Mouse (Mus musculus) embryonic facial prominence, embryonic 11.5 days (tissue): ENCODE results near the gene Ifrd2. TPM values are rescaled to one million over a fixed set of nuclear protein-coding genes. Genes with fewer than 3 reads are reported as not detected.
A peak's percentile ranks its signal among the peaks of the same experiment; 100 is the strongest.

Experiments
- ATAC-seq: fragments of 200-750 bp; cut with Nextera tagmentation; replicated peaks from 2 replicates; pipeline ENCODE4 v1.8.0; 2017; ENCODE audit warnings: low read depth; ENCODE audit not compliant: insufficient number of reproducible peaks, low FRiP score, low TSS enrichment
- DNase-seq: peaks from one replicate; pipeline ENCODE4 v3.0.0-alpha.2; 2015; ENCODE audit warnings: low spot score
- H3K27ac ChIP-seq: fragments of 300-500 bp; sonication (generic); replicated peaks from 2 replicates; pipeline ENCODE4 v1.5.1; 2014; ENCODE audit warnings: mild to moderate bottlenecking, low read depth, low read length, control low read depth
- H3K27me3 ChIP-seq: fragments of 300-500 bp; sonication (generic); 2 replicates; pipeline ENCODE4 v1.6.1; 2014; ENCODE audit warnings: mild to moderate bottlenecking, low read length, moderate library complexity, mixed read lengths; ENCODE audit not compliant: control insufficient read depth, insufficient read depth
- H3K36me3 ChIP-seq: fragments of 300-500 bp; sonication (generic); replicated peaks from 2 replicates; pipeline ENCODE4 v1.6.1; 2014; ENCODE audit warnings: low read depth, mild to moderate bottlenecking, low read length, moderate library complexity, mixed read lengths; ENCODE audit not compliant: control insufficient read depth, insufficient read depth
- H3K4me1 ChIP-seq: fragments of 300-500 bp; sonication (generic); 2 replicates; pipeline ENCODE4 v1.6.1; 2014; ENCODE audit warnings: low read length, mixed read lengths; ENCODE audit not compliant: control insufficient read depth, insufficient read depth
- H3K4me2 ChIP-seq: fragments of 300-500 bp; sonication (generic); 2 replicates; pipeline ENCODE4 v1.6.1; 2014; ENCODE audit warnings: low read depth, mild to moderate bottlenecking, control low read depth, low read length, moderate library complexity
- H3K4me3 ChIP-seq: fragments of 300-500 bp; sonication (generic); 2 replicates; pipeline ENCODE4 v1.5.1; 2014; ENCODE audit warnings: low read depth, low read length, control low read depth
- H3K9ac ChIP-seq: fragments of 300-500 bp; sonication (generic); replicated peaks from 2 replicates; pipeline ENCODE4 v1.6.1; 2014; ENCODE audit warnings: mild to moderate bottlenecking, control low read depth, low read length
- H3K9me3 ChIP-seq: fragments of 300-500 bp; sonication (generic); replicated peaks from 2 replicates; pipeline ENCODE4 v1.6.1; 2016; ENCODE audit warnings: mild to moderate bottlenecking, low read length, inconsistent platforms, mixed read lengths; ENCODE audit not compliant: control insufficient read depth
- WGBS: fragments of 180-500 bp; shearing (Covaris S2); extraction: QIAGEN DNeasy Blood & Tissue Kit; methylation state at CpG from one replicate; pipeline ENCODE4 v1.1.7; 2014; 5-methylcytosine and 5-hydroxymethylcytosine counted together
- polyA plus RNA-seq: library from polyadenylated mRNA; unstranded; fragments of >200 nt; fragmentation: Nextera tagmentation; extraction: Ambion mirVana; gene quantifications from 2 replicates; pipeline ENCODE4 v1.2.1, GENCODE M21; 2014

The Ifrd2 gene
- polyA plus RNA-seq, 1 experiment from 2014 or later = 42.3 TPM

- peak overlapping the region; percentile 41 for H3K9ac ChIP-seq
- peak; percentile 53 for DNase-seq
- 0 out of 2 replicates have a peak overlapping the region, but pooled peaks have one; percentile 6 for H3K4me3 ChIP-seq
- H3K36me3 ChIP-seq = no peaks in the 10 kb centered on the region
- ATAC-seq = peak; percentile 29
- H3K27ac ChIP-seq = peak overlapping the region; percentile 86
- no peaks in the 10 kb centered on the region for H3K9me3 ChIP-seq
- H3K27me3 ChIP-seq = no peaks in the 10 kb centered on the region
- peaks cover 32% of the 10 kb centered on the region for H3K4me1 ChIP-seq
- WGBS = 46% methylated on average over 15 of the region's 15 CpGs
- peak overlapping the region; percentile 34; the same call in 1 of the 2 replicates for H3K4me2 ChIP-seq
These were observed 38.9 kb downstream of the Ifrd2 start for GRCm38 (mm10) chr9:107626158-107626843.

- H3K4me3 ChIP-seq = 0 out of 2 replicates have a peak overlapping the region, but pooled peaks have one; percentile 6
These were observed 39.4 kb downstream of the Ifrd2 start for GRCm38 (mm10) chr9:107626844-107627277.

GRCm38 (mm10) chr9:107627387-107628255, 40.2 kb downstream of the Ifrd2 start:
- 38% methylated on average over 20 of the region's 20 CpGs for WGBS
- Histone ChIP-seq H3K4me3 (no peak overlapping the region), H3K4me2 (no peak overlapping the region), H3K36me3 (no peaks in the 10 kb centered on the region), H3K9ac (peak overlapping the region; percentile 58), H3K27me3 (no peaks in the 10 kb centered on the region), H3K4me1 (peaks cover 32% of the 10 kb centered on the region), H3K27ac (peak overlapping the region; percentile 86), H3K9me3 (no peaks in the 10 kb centered on the region)
- DNase-seq (no peak), ATAC-seq (no peak)

More at GRCm38 (mm10) chr9:107626844-107627277, 39.4 kb downstream of the Ifrd2 start:
- Histone ChIP-seq H3K27me3 (no peaks in the 10 kb centered on the region), H3K4me1 (peaks cover 32% of the 10 kb centered on the region), H3K36me3 (no peaks in the 10 kb centered on the region), H3K4me2 (peak overlapping the region; percentile 34; the same call in 1 of the 2 replicates), H3K27ac (peak overlapping the region; percentile 86), H3K9me3 (no peaks in the 10 kb centered on the region), H3K9ac (peak overlapping the region; percentile 41)
- WGBS = 0% methylated on average over 2 of the region's 2 CpGs
- peak; percentile 97 for DNase-seq
- peak; percentile 81 for ATAC-seq

- peak overlapping the region; percentile 58 for H3K9ac ChIP-seq
These were observed 41.4 kb downstream of the Ifrd2 start for GRCm38 (mm10) chr9:107628721-107629410.

GRCm38 (mm10) chr9:107629411-107629730, 41.9 kb downstream of the Ifrd2 start:
- H3K27ac ChIP-seq = peak overlapping the region; percentile 95
- peak overlapping the region; percentile 15; the same call in 1 of the 2 replicates for H3K9ac ChIP-seq
- H3K36me3 ChIP-seq = no peaks in the 10 kb centered on the region
- DNase-seq (no peak), ATAC-seq (no peak)
- H3K27me3 ChIP-seq = no peaks in the 10 kb centered on the region
- 29% methylated on average over 4 of the region's 4 CpGs for WGBS
- H3K4me3 ChIP-seq = no peak overlapping the region
- H3K9me3 ChIP-seq = no peaks in the 10 kb centered on the region
- peak overlapping the region; percentile 13; the same call in 1 of the 2 replicates for H3K4me2 ChIP-seq
- H3K4me1 ChIP-seq = peaks cover 37% of the 10 kb centered on the region

More at GRCm38 (mm10) chr9:107628721-107629410, 41.4 kb downstream of the Ifrd2 start:
- H3K4me1 ChIP-seq = peaks cover 35% of the 10 kb centered on the region
- H3K27me3 ChIP-seq = no peaks in the 10 kb centered on the region
- ATAC-seq (no peak), DNase-seq (peak; percentile 28)
- WGBS = 49% methylated on average over 15 of the region's 15 CpGs
- H3K4me3 ChIP-seq = no peak overlapping the region
- H3K9me3 ChIP-seq = no peaks in the 10 kb centered on the region
- H3K27ac ChIP-seq = peak overlapping the region; percentile 95
- H3K36me3 ChIP-seq = no peaks in the 10 kb centered on the region
- H3K4me2 ChIP-seq = peak overlapping the region; percentile 13

- whole genome bisulfite sequencing = 13% methylated on average over 14 of the region's 14 CpGs
- ATAC-seq (no peak), DNase-seq (peak; percentile 48)
- Histone ChIP-seq H3K4me1 (peaks cover 39% of the 10 kb centered on the region), H3K9me3 (no peaks in the 10 kb centered on the region), H3K4me2 (peak overlapping the region; percentile 38), H3K36me3 (no peaks in the 10 kb centered on the region), H3K27me3 (no peaks in the 10 kb centered on the region), H3K4me3 (peak overlapping the region; percentile 15), H3K9ac (peak overlapping the region; percentile 58), H3K27ac (peak overlapping the region; percentile 95)
These were observed 42.5 kb downstream of the Ifrd2 start for GRCm38 (mm10) chr9:107629901-107630425.

- peak; percentile 85 for DNase-seq
These were observed 43.1 kb downstream of the Ifrd2 start for GRCm38 (mm10) chr9:107630576-107630975.

More at GRCm38 (mm10) chr9:107630576-107630975, 43.1 kb downstream of the Ifrd2 start:
- 3% methylated on average over 4 of the region's 4 CpGs for WGBS
- Histone ChIP-seq H3K27me3 (no peaks in the 10 kb centered on the region), H3K9me3 (no peaks in the 10 kb centered on the region), H3K36me3 (no peaks in the 10 kb centered on the region), H3K4me3 (peak overlapping the region; percentile 15), H3K27ac (peak overlapping the region; percentile 95), H3K4me2 (peak overlapping the region; percentile 38), H3K9ac (peak overlapping the region; percentile 58), H3K4me1 (peaks cover 40% of the 10 kb centered on the region)
- ATAC-seq = peak; percentile 1; the same call in 1 of the 2 replicates
